Mouse (Mus musculus) megakaryocyte, embryonic 14.5 days (primary cell): ENCODE results near the gene Dpysl5.

Experiments used
- FLI1 ChIP-seq: IDR thresholded peaks from 2 replicates; pipeline ENCODE4 v1.6.1; 2012; ENCODE audit warnings: low read length, inconsistent platforms, mixed read lengths
- GATA1 ChIP-seq: IDR thresholded peaks from 3 replicates; pipeline ENCODE4 v1.6.1; 2012; ENCODE audit warnings: mixed read lengths, low read length, inconsistent platforms, borderline replicate concordance

- TF ChIP-seq GATA1 (no peak), FLI1 (no peak)
Observed at GRCm38 (mm10) chr5:30717991-30718703, 6.8 kb downstream of the Dpysl5 start.
